Mouse (Mus musculus) liver, adult 2 months (tissue): ENCODE measurements around the gene Cdc42se1.

ENCODE experiments used
- CTCF ChIP-seq: fragments of 200-500 bp; IDR thresholded peaks from 2 replicates; pipeline ENCODE4 v1.5.1; 2011; ENCODE audit warnings: low read depth, low read length, control low read depth
- POLR2A ChIP-seq: fragments of 200-500 bp; IDR thresholded peaks from 2 replicates; pipeline ENCODE4 v1.6.1; 2011; ENCODE audit warnings: low read length, control low read depth; ENCODE audit not compliant: insufficient read depth; ENCODE audit errors: extremely low read depth

DNA sequence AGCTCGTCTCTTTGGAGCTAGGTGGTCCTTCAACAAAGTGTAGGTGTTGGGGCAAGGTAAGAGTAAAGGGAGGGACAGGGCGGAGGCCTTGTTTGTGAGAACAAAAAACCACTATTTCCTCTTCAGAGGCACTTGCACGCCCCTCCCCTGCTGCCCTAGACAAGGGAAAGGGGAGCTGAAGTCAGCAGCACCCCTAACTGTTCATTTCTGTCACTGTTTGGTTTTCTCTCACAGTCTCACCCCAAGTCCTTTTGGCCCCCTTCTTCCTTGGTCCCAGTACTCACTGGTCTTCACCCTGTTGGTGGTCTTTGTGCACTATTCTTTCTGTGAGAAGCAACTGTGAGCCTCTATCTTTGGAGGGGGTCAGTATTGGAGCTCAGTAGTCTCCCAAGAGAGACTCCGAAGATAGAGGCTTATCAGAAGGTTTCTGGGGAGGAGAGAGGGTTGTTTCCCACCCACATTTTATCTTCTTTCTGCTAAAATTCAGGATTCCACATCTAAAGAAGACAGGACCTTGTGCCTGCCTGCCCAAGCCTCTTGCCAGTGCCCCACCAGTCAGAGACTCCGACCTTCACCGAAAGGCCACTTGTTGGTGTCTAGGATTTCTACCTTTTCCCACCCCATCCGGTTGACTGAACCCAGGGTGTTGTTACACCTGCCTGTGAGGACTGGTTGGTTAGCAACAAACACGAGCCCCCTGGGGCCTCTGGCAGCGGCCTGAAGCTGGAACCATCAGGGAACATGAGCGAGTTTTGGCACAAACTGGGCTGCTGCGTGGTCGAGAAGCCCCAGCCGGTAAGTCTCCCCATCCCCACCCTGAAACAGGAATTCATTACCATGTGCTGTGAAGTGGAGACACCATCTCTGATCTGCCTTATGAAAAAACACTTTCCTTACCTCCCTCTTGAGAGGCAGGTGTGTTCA is 3.0 kb downstream of the Cdc42se1 start, which contains the start of gene Mllt11:
- TF ChIP-seq POLR2A (no peak), CTCF (no peak)
